Mouse (Mus musculus) bone marrow macrophage, adult 2 months (primary cell): ENCODE measurements around the gene Cyp4a12a.
"Not testable (repeated sequence)": the region's sequence is repeated elsewhere in the genome, so short reads cannot be mapped to it uniquely, and the experiment has no call there.

Experiments used
- CTCF ChIP-seq: IDR thresholded peaks from 2 replicates; pipeline ENCODE4 v1.5.1; 2012; ENCODE audit warnings: low read depth, mild to moderate bottlenecking, low read length, moderate library complexity
- POLR2A ChIP-seq: IDR thresholded peaks from 2 replicates; pipeline ENCODE4 v1.6.1; 2012; ENCODE audit warnings: mild to moderate bottlenecking, low read depth, low read length, borderline replicate concordance

DNA sequence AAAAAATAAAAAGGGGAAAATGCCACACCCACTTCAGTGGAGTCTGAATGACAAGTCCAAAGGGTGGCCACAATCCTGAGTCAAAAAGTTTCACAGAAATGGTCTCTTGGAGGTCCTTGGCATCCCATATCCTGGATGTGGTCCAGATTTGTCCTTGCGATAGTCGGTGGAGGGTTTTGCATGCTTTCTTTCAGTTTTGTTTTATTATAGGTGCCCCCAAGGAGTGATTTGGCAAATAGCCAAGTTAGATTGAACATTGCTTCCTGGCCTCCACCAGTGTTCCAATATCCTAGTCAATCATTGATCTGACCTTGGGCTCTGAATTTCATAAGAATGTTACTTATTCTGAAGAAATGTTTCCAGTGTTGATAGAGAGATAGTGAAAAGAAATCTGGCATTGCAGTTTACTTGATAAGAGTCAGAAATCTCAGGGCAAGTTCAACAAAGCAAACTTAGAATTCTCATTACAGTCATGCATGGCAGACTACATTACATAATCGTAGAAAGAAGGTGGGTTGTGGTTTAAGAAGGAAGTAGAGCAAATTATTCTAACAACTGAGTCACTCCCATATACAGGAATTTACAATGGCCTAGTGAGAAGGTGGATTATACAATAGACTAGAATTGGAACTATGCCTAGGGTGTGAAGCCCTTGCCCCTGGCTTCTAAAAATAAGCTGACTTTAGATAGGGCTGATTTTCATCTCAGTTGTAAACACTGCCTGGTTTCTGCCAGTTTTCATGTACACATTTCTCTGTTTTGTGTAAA is 20.4 kb upstream of the Cyp4a12a start:
- not testable (repeated sequence) for TF ChIP-seq CTCF, POLR2A
